Mouse (Mus musculus): ENCODE data around the gene Trpm7. TPM values are rescaled to one million over a fixed set of nuclear protein-coding genes. Genes with fewer than 3 reads are reported as not detected.

Trpm7 gene
- polyA plus RNA-seq (2012; rRNA removed) (10.1 and 15.1 TPM in 2 replicates), polyA plus RNA-seq (2014; fragmentation: Nextera tagmentation; extraction: Ambion mirVana) (13.8 and 15.8 TPM in 2 replicates)

DNA sequence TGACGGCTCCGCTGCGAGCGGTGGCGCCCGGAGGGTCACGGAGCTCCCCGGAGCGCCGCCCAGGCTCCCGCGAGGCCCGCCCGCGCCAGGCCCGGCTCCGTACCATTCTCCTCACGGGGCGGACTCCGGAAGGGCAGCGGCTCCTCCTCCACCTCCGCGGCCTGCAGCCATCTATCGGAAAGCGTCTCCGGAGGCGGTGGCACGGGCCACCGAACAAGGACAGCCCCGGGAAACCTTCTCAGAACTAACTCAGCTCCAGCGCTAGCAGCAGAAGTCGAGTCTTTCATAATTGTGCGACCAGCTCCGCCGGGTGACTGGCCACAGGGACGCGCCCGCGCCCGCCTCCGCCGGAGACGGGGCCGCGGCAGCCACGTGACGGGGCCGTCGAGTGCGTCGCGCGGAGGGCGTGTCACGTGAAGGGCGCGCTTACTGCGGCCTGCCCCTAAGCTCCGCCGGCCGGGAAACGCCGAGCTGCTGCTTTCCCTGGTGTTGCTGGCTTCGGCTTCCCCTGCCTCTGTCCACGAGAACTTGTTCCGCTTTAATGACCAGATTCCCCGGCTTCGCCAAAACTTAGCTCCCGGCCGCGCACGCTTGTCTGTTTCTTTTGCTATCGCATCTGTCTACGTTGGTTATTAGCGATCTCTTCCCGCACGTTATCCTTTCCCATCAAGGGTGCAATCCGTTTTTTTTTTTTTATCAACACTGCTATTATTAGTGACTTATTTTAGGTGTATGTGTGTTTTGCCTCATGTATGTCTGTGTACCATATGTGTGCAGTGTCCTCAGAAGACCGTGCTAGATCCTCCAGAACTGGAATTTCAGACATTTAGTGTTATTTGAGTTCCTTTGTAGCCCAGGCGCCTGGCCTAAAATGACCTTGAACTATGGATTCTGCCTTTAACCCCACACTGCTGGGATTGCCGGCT is at the start of gene Trpm7:
Trpm7 (minus strand) TSS at position 360 of the 926 bp plus-strand sequence.
- H3K4me1 ChIP-seq (replicated peaks; ENCODE audit: control insufficient read depth in 2 of 2, insufficient read depth in 2 of 2, low read length in 1 of 2), result peaks cover 3 to 9% of the 10 kb centered on the region in 2 experiments
- no peak for TF ChIP-seq CTCF (IDR thresholded peaks at IDR 0.05; ENCODE audit: low read depth)
- no peak for TF ChIP-seq EP300 (IDR thresholded peaks at IDR 0.05; ENCODE audit: low read depth)
- H3K4me2 ChIP-seq (ENCODE audit: low read depth), result peak within 1 kb of the TSS; percentile 79
- peak; percentile 83 to 86 (median 86) for DNase-seq (ENCODE audit: low read depth in 3 of 3, low spot score in 3 of 3)
- no peaks in the 10 kb centered on the region for H3K36me3 ChIP-seq (replicated peaks; ENCODE audit: control insufficient read depth, insufficient read depth, low read depth)
- H3K4me3 ChIP-seq (ENCODE audit: insufficient read depth in 1 of 2, low read depth in 2 of 2, low read length in 2 of 2), result peak within 1 kb of the TSS; percentile 81 to 95
- H3K9me3 ChIP-seq (ENCODE audit: control insufficient read depth, low read length), result no peaks in the 10 kb centered on the region
- no peaks in the 10 kb centered on the region for H3K27me3 ChIP-seq (ENCODE audit: control insufficient read depth, insufficient read depth, low read length)
- H3K27ac ChIP-seq, result peak within 1 kb of the TSS; percentile 94
- peak within 1 kb of the TSS; percentile 71 for H3K9ac ChIP-seq (replicated peaks)
- ATAC-seq (ENCODE audit: insufficient read depth), result peak; percentile 97
- WGBS (ENCODE audit: insufficient replicate concordance), result 1% methylated on average over 81 of the region's 81 CpGs

GRCm38 (mm10) chr2:126920358-126921060 is 44.5 kb upstream of the Trpm7 start:
- no peak overlapping the region for H3K4me2 ChIP-seq (ENCODE audit: low read depth)
- no peaks in the 10 kb centered on the region for H3K4me1 ChIP-seq (replicated peaks; ENCODE audit: control insufficient read depth in 2 of 2, insufficient read depth in 2 of 2, low read length in 1 of 2)
- no peak overlapping the region for H3K27ac ChIP-seq
- no peaks in the 10 kb centered on the region for H3K27me3 ChIP-seq (ENCODE audit: control insufficient read depth, insufficient read depth, low read length)
- H3K9ac ChIP-seq (replicated peaks), result no peak overlapping the region
- no peak for TF ChIP-seq EP300 (IDR thresholded peaks at IDR 0.05; ENCODE audit: low read depth)
- no peak for TF ChIP-seq CTCF (IDR thresholded peaks at IDR 0.05; ENCODE audit: low read depth)
- H3K4me3 ChIP-seq (ENCODE audit: insufficient read depth in 1 of 2, low read depth in 2 of 2, low read length in 2 of 2), result no peak overlapping the region
- DNase-seq (ENCODE audit: low read depth in 3 of 3, low spot score in 3 of 3), result no peak
- ATAC-seq (ENCODE audit: insufficient read depth), result no peak
- WGBS (ENCODE audit: insufficient replicate concordance), result 78% methylated on average over 12 of the region's 12 CpGs
- H3K9me3 ChIP-seq (ENCODE audit: control insufficient read depth, low read length), result no peaks in the 10 kb centered on the region
- peaks cover 5% of the 10 kb centered on the region; the same call in 1 of the 2 replicates for H3K36me3 ChIP-seq (replicated peaks; ENCODE audit: control insufficient read depth, insufficient read depth, low read depth)

GRCm38 (mm10) chr2:126916236-126916635 is 40.2 kb upstream of the Trpm7 start:
- TF ChIP-seq CTCF (IDR thresholded peaks at IDR 0.05; ENCODE audit: low read depth) (no peak), EP300 (IDR thresholded peaks at IDR 0.05; ENCODE audit: low read depth) (no peak)
- H3K27ac ChIP-seq, result no peak overlapping the region
- no peaks in the 10 kb centered on the region for H3K4me1 ChIP-seq (replicated peaks; ENCODE audit: control insufficient read depth in 2 of 2, insufficient read depth in 2 of 2, low read length in 1 of 2)
- H3K4me3 ChIP-seq (ENCODE audit: insufficient read depth in 1 of 2, low read depth in 2 of 2, low read length in 2 of 2), result no peak overlapping the region
- no peak overlapping the region for H3K4me2 ChIP-seq (ENCODE audit: low read depth)
- WGBS (ENCODE audit: insufficient replicate concordance), result 64% methylated on average over 1 of the region's 1 CpGs
- ATAC-seq (ENCODE audit: insufficient read depth), result no peak
- no peaks in the 10 kb centered on the region for H3K27me3 ChIP-seq (ENCODE audit: control insufficient read depth, insufficient read depth, low read length)
- no peak overlapping the region for H3K9ac ChIP-seq (replicated peaks)
- no peaks in the 10 kb centered on the region for H3K9me3 ChIP-seq (ENCODE audit: control insufficient read depth, low read length)
- H3K36me3 ChIP-seq (replicated peaks; ENCODE audit: control insufficient read depth, insufficient read depth, low read depth), result peaks cover 5% of the 10 kb centered on the region; the same call in 1 of the 2 replicates
- no peak for DNase-seq (ENCODE audit: low read depth in 3 of 3, low spot score in 3 of 3)

DNA sequence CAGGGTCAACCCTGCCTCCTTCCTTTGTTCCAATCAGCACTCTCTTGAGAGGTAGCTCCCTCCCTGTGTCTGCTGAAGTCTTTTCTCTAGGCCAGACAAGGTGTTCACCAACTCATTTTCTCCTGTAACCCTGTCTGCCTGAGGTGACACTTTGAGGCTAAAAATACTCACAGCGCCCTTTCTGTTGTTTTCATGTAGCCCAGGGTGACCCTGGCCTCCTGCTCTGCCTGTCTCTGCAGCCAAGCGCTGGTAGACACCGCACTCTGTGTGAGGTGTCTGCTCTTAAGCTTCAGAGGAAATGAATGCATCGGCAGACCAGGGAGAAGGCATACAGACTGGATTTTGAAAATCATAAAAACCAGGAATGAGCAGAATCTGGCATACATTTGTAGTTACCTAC is 38.1 kb upstream of the Trpm7 start:
- H3K4me2 ChIP-seq (ENCODE audit: low read depth), result no peak overlapping the region
- no peak for DNase-seq (ENCODE audit: low read depth in 3 of 3, low spot score in 3 of 3)

DNA sequence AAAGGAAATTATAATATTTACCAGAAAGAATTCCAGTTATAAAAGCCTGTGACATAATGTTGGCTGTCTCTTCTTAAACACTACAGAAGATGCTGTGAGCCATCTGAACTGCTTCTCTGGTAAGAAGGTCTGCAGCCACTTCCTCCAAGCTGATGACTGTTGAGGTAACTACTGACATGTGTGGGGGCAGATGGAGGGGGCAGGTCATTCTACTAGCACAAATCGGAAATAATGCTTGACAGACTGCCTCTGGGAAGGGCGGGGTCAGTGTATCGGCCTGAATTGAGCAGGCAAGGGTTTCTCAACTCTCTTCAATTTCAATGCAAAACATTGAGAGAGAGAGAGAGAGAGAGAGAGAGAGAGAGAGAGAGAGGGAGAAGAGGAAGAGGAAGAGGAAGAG is 28.1 kb upstream of the Trpm7 start:
- H3K27me3 ChIP-seq (ENCODE audit: control insufficient read depth, insufficient read depth, low read length), result no peaks in the 10 kb centered on the region
- ATAC-seq (ENCODE audit: insufficient read depth) (no peak), DNase-seq (ENCODE audit: low read depth in 3 of 3, low spot score in 3 of 3) (no peak)
- no peak overlapping the region for H3K27ac ChIP-seq
- H3K4me1 ChIP-seq (replicated peaks; ENCODE audit: control insufficient read depth in 2 of 2, insufficient read depth in 2 of 2, low read length in 1 of 2), result no peaks in the 10 kb centered on the region
- no peak overlapping the region for H3K9ac ChIP-seq (replicated peaks)
- H3K36me3 ChIP-seq (replicated peaks; ENCODE audit: control insufficient read depth, insufficient read depth, low read depth), result no peaks in the 10 kb centered on the region
- no peak overlapping the region for H3K4me3 ChIP-seq (ENCODE audit: insufficient read depth in 1 of 2, low read depth in 2 of 2, low read length in 2 of 2)
- WGBS (ENCODE audit: insufficient replicate concordance), result 33% methylated on average over 3 of the region's 3 CpGs
- no peak overlapping the region for H3K4me2 ChIP-seq (ENCODE audit: low read depth)
- no peak for TF ChIP-seq CTCF (IDR thresholded peaks at IDR 0.05; ENCODE audit: low read depth)
- TF ChIP-seq EP300 (IDR thresholded peaks at IDR 0.05; ENCODE audit: low read depth), result no peak
- H3K9me3 ChIP-seq (ENCODE audit: control insufficient read depth, low read length), result no peaks in the 10 kb centered on the region

More for the DNA sequence above, 38.1 kb upstream of the Trpm7 start:
- Histone ChIP-seq H3K27me3 (ENCODE audit: control insufficient read depth, insufficient read depth, low read length) (no peaks in the 10 kb centered on the region), H3K9ac (replicated peaks) (no peak overlapping the region), H3K27ac (no peak overlapping the region), H3K36me3 (replicated peaks; ENCODE audit: control insufficient read depth, insufficient read depth, low read depth) (peaks cover 5% of the 10 kb centered on the region; the same call in 1 of the 2 replicates), H3K4me1 (replicated peaks; ENCODE audit: control insufficient read depth in 2 of 2, insufficient read depth in 2 of 2, low read length in 1 of 2) (no peaks in the 10 kb centered on the region), H3K9me3 (ENCODE audit: control insufficient read depth, low read length) (no peaks in the 10 kb centered on the region), H3K4me3 (ENCODE audit: insufficient read depth in 1 of 2, low read depth in 2 of 2, low read length in 2 of 2) (no peak overlapping the region)
- TF ChIP-seq CTCF (IDR thresholded peaks at IDR 0.05; ENCODE audit: low read depth) (no peak), EP300 (IDR thresholded peaks at IDR 0.05; ENCODE audit: low read depth) (no peak)
- no peak for ATAC-seq (ENCODE audit: insufficient read depth)
- 67% methylated on average over 4 of the region's 4 CpGs for whole genome bisulfite sequencing (ENCODE audit: insufficient replicate concordance)

Measured in liver, embryonic 14.5 days (tissue).